Mouse (Mus musculus) embryonic facial prominence, embryonic 11.5 days (tissue): ENCODE data around the gene Pold1. TPM values are rescaled to one million over a fixed set of nuclear protein-coding genes. Genes with fewer than 3 reads are reported as not detected.

ENCODE experiments used
- ATAC-seq: fragments of 200-750 bp; cut with Nextera tagmentation; replicated peaks from 2 replicates; pipeline ENCODE4 v1.8.0; 2017; ENCODE audit warnings: low read depth; ENCODE audit not compliant: insufficient number of reproducible peaks, low FRiP score, low TSS enrichment
- DNase-seq: peaks from one replicate; pipeline ENCODE4 v3.0.0-alpha.2; 2015; ENCODE audit warnings: low spot score
- H3K27ac ChIP-seq: fragments of 300-500 bp; sonication (generic); replicated peaks from 2 replicates; pipeline ENCODE4 v1.5.1; 2014; ENCODE audit warnings: mild to moderate bottlenecking, low read depth, low read length, control low read depth
- H3K27me3 ChIP-seq: fragments of 300-500 bp; sonication (generic); 2 replicates; pipeline ENCODE4 v1.6.1; 2014; ENCODE audit warnings: mild to moderate bottlenecking, low read length, moderate library complexity, mixed read lengths; ENCODE audit not compliant: control insufficient read depth, insufficient read depth
- H3K36me3 ChIP-seq: fragments of 300-500 bp; sonication (generic); replicated peaks from 2 replicates; pipeline ENCODE4 v1.6.1; 2014; ENCODE audit warnings: low read depth, mild to moderate bottlenecking, low read length, moderate library complexity, mixed read lengths; ENCODE audit not compliant: control insufficient read depth, insufficient read depth
- H3K4me1 ChIP-seq: fragments of 300-500 bp; sonication (generic); 2 replicates; pipeline ENCODE4 v1.6.1; 2014; ENCODE audit warnings: low read length, mixed read lengths; ENCODE audit not compliant: control insufficient read depth, insufficient read depth
- H3K4me2 ChIP-seq: fragments of 300-500 bp; sonication (generic); 2 replicates; pipeline ENCODE4 v1.6.1; 2014; ENCODE audit warnings: low read depth, mild to moderate bottlenecking, control low read depth, low read length, moderate library complexity
- H3K4me3 ChIP-seq: fragments of 300-500 bp; sonication (generic); 2 replicates; pipeline ENCODE4 v1.5.1; 2014; ENCODE audit warnings: low read depth, low read length, control low read depth
- H3K9ac ChIP-seq: fragments of 300-500 bp; sonication (generic); replicated peaks from 2 replicates; pipeline ENCODE4 v1.6.1; 2014; ENCODE audit warnings: mild to moderate bottlenecking, control low read depth, low read length
- H3K9me3 ChIP-seq: fragments of 300-500 bp; sonication (generic); replicated peaks from 2 replicates; pipeline ENCODE4 v1.6.1; 2016; ENCODE audit warnings: mild to moderate bottlenecking, low read length, inconsistent platforms, mixed read lengths; ENCODE audit not compliant: control insufficient read depth
- WGBS: fragments of 180-500 bp; shearing (Covaris S2); extraction: QIAGEN DNeasy Blood & Tissue Kit; methylation state at CpG from one replicate; pipeline ENCODE4 v1.1.7; 2014; 5-methylcytosine and 5-hydroxymethylcytosine counted together
- polyA plus RNA-seq: library from polyadenylated mRNA; unstranded; fragments of >200 nt; fragmentation: Nextera tagmentation; extraction: Ambion mirVana; gene quantifications from 2 replicates; pipeline ENCODE4 v1.2.1, GENCODE M21; 2014

Pold1 gene
- polyA plus RNA-seq, 1 experiment from 2014 or later = 56.3 TPM

GRCm38 (mm10) chr7:44576333-44576844, 27.7 kb upstream of the Pold1 start:
- Histone ChIP-seq H3K27ac (no peak overlapping the region), H3K4me1 (no peaks in the 10 kb centered on the region), H3K4me3 (no peak overlapping the region), H3K27me3 (no peaks in the 10 kb centered on the region), H3K36me3 (no peaks in the 10 kb centered on the region), H3K9ac (no peak overlapping the region), H3K9me3 (no peaks in the 10 kb centered on the region), H3K4me2 (no peak overlapping the region)
- ATAC-seq (no peak), DNase-seq (no peak)
- 53% methylated on average over 5 of the region's 5 CpGs for WGBS

- H3K27me3 ChIP-seq = no peaks in the 10 kb centered on the region
- no peak overlapping the region for H3K27ac ChIP-seq
- H3K4me1 ChIP-seq = no peaks in the 10 kb centered on the region
- H3K4me3 ChIP-seq = no peak overlapping the region
- ATAC-seq (no peak), DNase-seq (no peak)
- H3K4me2 ChIP-seq = no peak overlapping the region
- 72% methylated on average over 5 of the region's 5 CpGs for WGBS
- H3K36me3 ChIP-seq = no peaks in the 10 kb centered on the region
- H3K9me3 ChIP-seq = no peaks in the 10 kb centered on the region
- no peak overlapping the region for H3K9ac ChIP-seq
These were observed 24.4 kb upstream of the Pold1 start for GRCm38 (mm10) chr7:44572956-44573484.

GRCm38 (mm10) chr7:44572213-44572701, 23.6 kb upstream of the Pold1 start, which contains the start of gene Napsa:
TSS of gene Napsa (plus strand) at chr7:44572380.
- no peak for DNase-seq
- no peak within 1 kb of the TSS for H3K4me3 ChIP-seq
- no peak within 1 kb of the TSS for H3K4me2 ChIP-seq
- no peaks in the 10 kb centered on the region for H3K4me1 ChIP-seq
- H3K27ac ChIP-seq = no peak within 1 kb of the TSS
- H3K9me3 ChIP-seq = no peaks in the 10 kb centered on the region
- no peaks in the 10 kb centered on the region for H3K36me3 ChIP-seq
- WGBS = 38% methylated on average over 7 of the region's 7 CpGs
- H3K9ac ChIP-seq = no peak within 1 kb of the TSS
- H3K27me3 ChIP-seq = no peaks in the 10 kb centered on the region
- no peak for ATAC-seq

- Histone ChIP-seq H3K4me1 (no peaks in the 10 kb centered on the region), H3K27ac (no peak overlapping the region), H3K9ac (no peak overlapping the region), H3K4me2 (no peak overlapping the region), H3K27me3 (no peaks in the 10 kb centered on the region), H3K36me3 (no peaks in the 10 kb centered on the region), H3K9me3 (no peaks in the 10 kb centered on the region), H3K4me3 (no peak overlapping the region)
- DNase-seq (no peak), ATAC-seq (no peak)
- 32% methylated on average over 4 of the region's 4 CpGs for WGBS
These were observed 23.2 kb upstream of the Pold1 start for GRCm38 (mm10) chr7:44571811-44572210.

- H3K9ac ChIP-seq = no peak overlapping the region
- no peak overlapping the region for H3K27ac ChIP-seq
- H3K4me1 ChIP-seq = no peaks in the 10 kb centered on the region
- H3K9me3 ChIP-seq = no peaks in the 10 kb centered on the region
- no peak overlapping the region for H3K4me2 ChIP-seq
- WGBS = 75% methylated on average over 6 of the region's 6 CpGs
- DNase-seq = no peak
- no peaks in the 10 kb centered on the region for H3K36me3 ChIP-seq
- no peak for ATAC-seq
- no peak overlapping the region for H3K4me3 ChIP-seq
- no peaks in the 10 kb centered on the region for H3K27me3 ChIP-seq
These were observed 22.3 kb upstream of the Pold1 start for GRCm38 (mm10) chr7:44570989-44571388.

GRCm38 (mm10) chr7:44568803-44569202, 20.2 kb upstream of the Pold1 start:
- no peaks in the 10 kb centered on the region for H3K36me3 ChIP-seq
- no peak overlapping the region for H3K9ac ChIP-seq
- H3K9me3 ChIP-seq = no peaks in the 10 kb centered on the region
- H3K4me1 ChIP-seq = no peaks in the 10 kb centered on the region
- no peak overlapping the region for H3K4me3 ChIP-seq
- no peaks in the 10 kb centered on the region for H3K27me3 ChIP-seq
- 77% methylated on average over 9 of the region's 9 CpGs for WGBS
- no peak overlapping the region for H3K4me2 ChIP-seq
- DNase-seq (no peak), ATAC-seq (no peak)
- no peak overlapping the region for H3K27ac ChIP-seq

- H3K4me3 ChIP-seq = no peak overlapping the region
- ATAC-seq = no peak
- no peaks in the 10 kb centered on the region for H3K4me1 ChIP-seq
- H3K4me2 ChIP-seq = no peak overlapping the region
- H3K36me3 ChIP-seq = no peaks in the 10 kb centered on the region
- H3K9me3 ChIP-seq = no peaks in the 10 kb centered on the region
- H3K9ac ChIP-seq = no peak overlapping the region
- no peaks in the 10 kb centered on the region for H3K27me3 ChIP-seq
- WGBS = 62% methylated on average over 6 of the region's 6 CpGs
- H3K27ac ChIP-seq = no peak overlapping the region
- no peak for DNase-seq
These were observed 16.8 kb upstream of the Pold1 start for GRCm38 (mm10) chr7:44565414-44565813.

GRCm38 (mm10) chr7:44564486-44564885, 15.8 kb upstream of the Pold1 start:
- Histone ChIP-seq H3K4me3 (no peak overlapping the region), H3K4me1 (no peaks in the 10 kb centered on the region), H3K4me2 (no peak overlapping the region), H3K27me3 (no peaks in the 10 kb centered on the region), H3K9ac (no peak overlapping the region), H3K9me3 (no peaks in the 10 kb centered on the region), H3K36me3 (no peaks in the 10 kb centered on the region), H3K27ac (no peak overlapping the region)
- 84% methylated on average over 10 of the region's 10 CpGs for WGBS
- ATAC-seq (no peak), DNase-seq (no peak)
